Mouse (Mus musculus) intestine, embryonic 15.5 days (tissue): ENCODE measurements at regions not wholly inside any gene's neighbourhood (a gene's known extent, or its start where the extent isn't known, plus 50 kb on each side); places are given as distances from the start of the nearest gene placed in this dataset.
"Not testable (repeated sequence)": the region's sequence is repeated elsewhere in the genome, so short reads cannot be mapped to it uniquely, and the experiment has no call there.

Experiments used
- ATAC-seq: fragments of 200-750 bp; cut with Nextera tagmentation; 2 replicates; pipeline ENCODE4 v1.8.0; 2017; ENCODE audit warnings: moderate TSS enrichment, moderate library complexity
- H3K27ac ChIP-seq: fragments of 300-500 bp; sonication (generic); 2 replicates; pipeline ENCODE4 v1.5.1; 2015; ENCODE audit warnings: mild to moderate bottlenecking, inconsistent platforms
- H3K27me3 ChIP-seq: fragments of 300-500 bp; sonication (generic); replicated peaks from 2 replicates; pipeline ENCODE4 v1.6.1; 2015; ENCODE audit warnings: inconsistent platforms
- H3K36me3 ChIP-seq: fragments of 300-500 bp; sonication (generic); 2 replicates; pipeline ENCODE4 v1.6.1; 2015; ENCODE audit warnings: inconsistent platforms
- H3K4me1 ChIP-seq: fragments of 300-500 bp; sonication (generic); replicated peaks from 2 replicates; pipeline ENCODE4 v1.6.1; 2015; ENCODE audit warnings: inconsistent platforms
- H3K4me2 ChIP-seq: fragments of 300-500 bp; sonication (generic); replicated peaks from 2 replicates; pipeline ENCODE4 v1.6.1; 2015; ENCODE audit warnings: mild to moderate bottlenecking, inconsistent platforms
- H3K4me3 ChIP-seq: fragments of 300-500 bp; sonication (generic); replicated peaks from 2 replicates; pipeline ENCODE4 v1.5.1; 2015; ENCODE audit warnings: inconsistent platforms
- H3K9ac ChIP-seq: fragments of 300-500 bp; sonication (generic); 2 replicates; pipeline ENCODE4 v1.6.1; 2015; ENCODE audit warnings: inconsistent platforms
- H3K9me3 ChIP-seq: fragments of 300-500 bp; sonication (generic); 2 replicates; pipeline ENCODE4 v1.6.1; 2016; ENCODE audit warnings: inconsistent platforms
- WGBS: fragments of 180-500 bp; shearing (Covaris S2); methylation state at CpG from one replicate; pipeline ENCODE4 v1.1.7; 2015; 5-methylcytosine and 5-hydroxymethylcytosine counted together

DNA sequence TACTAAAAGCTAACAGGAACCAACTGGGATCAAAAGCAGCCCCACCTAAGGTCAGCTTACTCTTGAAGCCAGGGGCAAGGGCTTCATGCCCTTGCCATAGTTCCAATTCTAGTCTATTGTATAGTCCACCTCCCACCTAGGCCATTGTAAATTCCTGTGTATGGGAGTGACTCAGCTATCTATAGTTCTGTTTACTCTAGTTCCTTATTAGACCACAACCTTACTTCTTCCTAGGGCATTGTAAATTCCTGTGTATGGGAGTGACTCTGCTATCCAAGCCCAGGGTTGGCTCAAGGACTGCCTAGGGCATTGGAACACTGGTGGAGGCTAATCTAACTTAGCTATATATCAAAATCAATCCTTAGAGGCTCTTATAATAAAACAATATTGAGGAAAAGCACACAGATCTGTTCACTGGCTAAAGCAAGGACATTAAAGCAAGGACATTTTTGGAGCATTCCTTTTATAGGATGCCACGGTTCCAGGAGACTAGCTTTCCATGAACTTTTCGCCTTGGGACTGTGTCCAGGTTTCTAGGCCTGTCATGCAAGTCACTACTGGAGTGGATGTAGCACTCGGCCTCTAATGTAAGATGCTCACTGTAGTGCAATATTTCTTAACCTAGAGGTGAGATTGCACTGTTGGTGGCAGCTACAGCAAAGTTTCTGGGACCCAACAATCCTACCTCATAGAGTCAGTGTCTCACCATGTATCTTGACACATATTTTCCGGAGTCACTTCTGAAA lies 154.8 kb upstream of the 1700015G11Rik start:
- H3K27ac ChIP-seq, result no peak overlapping the region
- H3K4me2 ChIP-seq, result no peak overlapping the region
- H3K4me3 ChIP-seq, result no peak overlapping the region
- peak; percentile 96 for ATAC-seq
- 73% methylated on average over 4 of the region's 4 CpGs for WGBS
- H3K9ac ChIP-seq, result no peak overlapping the region
- no peaks in the 10 kb centered on the region for H3K4me1 ChIP-seq
- H3K36me3 ChIP-seq, result no peaks in the 10 kb centered on the region
- H3K27me3 ChIP-seq, result no peaks in the 10 kb centered on the region
- no peaks in the 10 kb centered on the region for H3K9me3 ChIP-seq

DNA sequence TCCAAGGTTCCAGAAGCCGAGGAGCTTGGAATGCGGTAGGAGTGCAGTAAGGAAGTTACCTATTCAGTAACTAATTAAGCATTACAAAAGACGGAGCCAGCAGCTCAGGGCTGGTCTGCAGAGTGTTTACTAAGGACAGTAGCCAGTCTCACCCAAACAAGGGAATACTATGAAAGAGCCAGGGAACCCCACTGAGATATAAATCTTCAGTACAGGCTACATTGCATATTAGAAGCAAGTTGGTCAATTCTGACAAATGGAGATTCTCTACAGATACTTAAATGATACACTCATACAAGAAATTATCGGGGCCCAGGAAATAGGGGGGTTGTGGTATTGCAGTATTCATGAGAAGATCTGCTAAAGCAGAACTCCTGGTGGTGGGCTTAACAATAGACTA lies 148.5 kb upstream of the 1700015G11Rik start:
- ATAC-seq, result not testable (repeated sequence)

DNA sequence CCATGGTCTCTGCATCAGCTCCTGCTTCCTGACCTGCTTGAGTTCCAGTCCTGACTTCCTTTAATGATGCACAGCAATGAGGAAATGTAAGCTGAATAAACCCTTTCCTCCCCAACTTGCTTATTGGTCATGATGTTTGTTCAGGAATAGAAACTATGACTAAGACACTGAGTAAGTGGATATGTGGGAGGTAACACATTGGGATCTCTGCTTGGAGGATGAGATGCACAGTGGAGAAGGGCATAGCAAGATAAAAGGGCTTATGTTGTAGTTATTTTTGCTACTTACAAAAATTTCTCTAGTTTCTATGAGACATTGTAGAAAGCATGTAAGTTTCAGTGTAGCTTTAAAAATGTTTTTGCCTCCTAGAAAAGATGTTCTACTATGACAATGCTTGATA lies 143.9 kb upstream of the 1700015G11Rik start:
- ATAC-seq, result no peak
- no peak overlapping the region for H3K27ac ChIP-seq
- H3K4me2 ChIP-seq, result no peak overlapping the region
- H3K27me3 ChIP-seq, result no peaks in the 10 kb centered on the region
- H3K9me3 ChIP-seq, result no peaks in the 10 kb centered on the region
- H3K4me1 ChIP-seq, result no peaks in the 10 kb centered on the region
- H3K9ac ChIP-seq, result no peak overlapping the region
- H3K4me3 ChIP-seq, result no peak overlapping the region
- no peaks in the 10 kb centered on the region for H3K36me3 ChIP-seq

More for the DNA sequence above, 148.5 kb upstream of the 1700015G11Rik start:
- H3K36me3 ChIP-seq, H3K27ac ChIP-seq, H3K27me3 ChIP-seq, H3K4me1 ChIP-seq, H3K9ac ChIP-seq, H3K4me2 ChIP-seq, H3K9me3 ChIP-seq, H3K4me3 ChIP-seq: not testable (repeated sequence)
- WGBS, result 81% methylated on average over 4 of the region's 4 CpGs

DNA sequence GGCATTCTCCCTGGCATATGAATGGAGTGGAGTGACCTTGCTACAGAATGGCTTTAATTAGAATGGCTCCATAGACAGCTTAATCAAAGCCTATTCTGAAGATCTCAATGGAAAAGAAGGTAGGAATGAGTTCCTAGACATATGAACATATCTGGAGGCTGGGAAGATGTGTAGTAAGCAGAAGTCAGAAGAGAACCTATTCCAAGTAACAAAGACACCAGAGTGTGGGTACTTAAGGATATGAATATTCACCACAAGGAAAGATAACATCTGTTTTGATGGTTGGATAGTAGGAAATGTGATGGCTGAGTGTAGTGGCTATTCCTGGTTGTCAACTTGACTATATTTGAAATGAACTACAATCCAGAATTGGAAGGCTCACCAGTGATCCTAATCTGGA lies 142.2 kb upstream of the 1700015G11Rik start:
- H3K9ac ChIP-seq, result no peak overlapping the region
- no peak for ATAC-seq

DNA sequence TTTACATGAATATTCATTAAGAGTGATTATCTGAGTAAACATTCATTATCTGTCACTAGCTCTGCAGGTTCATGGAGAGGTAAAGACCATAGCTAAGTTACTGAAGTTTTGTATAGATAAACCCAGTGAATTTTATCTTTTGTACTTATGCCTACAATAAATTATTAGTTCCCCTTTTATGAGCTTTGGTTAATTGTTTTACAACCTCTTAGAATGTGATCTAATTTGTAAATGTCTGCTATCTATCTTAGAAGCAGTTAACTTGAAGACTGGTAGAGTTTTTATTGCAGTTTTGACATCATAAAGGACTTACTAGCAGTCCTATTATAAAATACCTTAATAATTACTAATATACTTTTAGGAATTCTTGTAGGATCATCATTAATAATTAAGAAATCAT lies 104.7 kb upstream of the 1700015G11Rik start:
- no peak overlapping the region for H3K4me3 ChIP-seq
- H3K36me3 ChIP-seq, result no peaks in the 10 kb centered on the region
- no peaks in the 10 kb centered on the region for H3K4me1 ChIP-seq
- H3K27me3 ChIP-seq, result no peaks in the 10 kb centered on the region
- no peaks in the 10 kb centered on the region for H3K9me3 ChIP-seq
- H3K9ac ChIP-seq, result no peak overlapping the region
- no peak overlapping the region for H3K4me2 ChIP-seq
- ATAC-seq, result peak; percentile 81
- no peak overlapping the region for H3K27ac ChIP-seq

More for the DNA sequence above, 142.2 kb upstream of the 1700015G11Rik start:
- H3K4me2 ChIP-seq, result no peak overlapping the region
- H3K27ac ChIP-seq, result no peak overlapping the region
- H3K36me3 ChIP-seq, result no peaks in the 10 kb centered on the region
- no peaks in the 10 kb centered on the region for H3K9me3 ChIP-seq
- H3K27me3 ChIP-seq, result no peaks in the 10 kb centered on the region
- no peak overlapping the region for H3K4me3 ChIP-seq
- no peaks in the 10 kb centered on the region for H3K4me1 ChIP-seq
